Mouse (Mus musculus): ENCODE data around the gene Cdkal1. TPM values are rescaled to one million over a fixed set of nuclear protein-coding genes. Genes with fewer than 3 reads are reported as not detected.

Cdkal1 gene
- polyA plus RNA-seq, 1 experiment from 2014 or later, result 28.8 TPM

GRCm38 (mm10) chr13:29164845-29165524 lies 690.5 kb downstream of the Cdkal1 start:
- H3K4me2 ChIP-seq (ENCODE audit: low read length), result no peak overlapping the region
- peaks cover 6% of the 10 kb centered on the region; the same call in 1 of the 2 replicates for H3K4me1 ChIP-seq (replicated peaks; ENCODE audit: control insufficient read depth, insufficient read depth, low read length)
- no peaks in the 10 kb centered on the region for H3K36me3 ChIP-seq (ENCODE audit: control insufficient read depth, insufficient read depth)
- ATAC-seq, result no peak
- no peak overlapping the region for H3K27ac ChIP-seq (ENCODE audit: low read length)
- no peak overlapping the region for H3K4me3 ChIP-seq (replicated peaks; ENCODE audit: low read length)
- 39% methylated on average over 15 of the region's 15 CpGs for WGBS
- no peaks in the 10 kb centered on the region for H3K9me3 ChIP-seq (ENCODE audit: control insufficient read depth, low read length)
- no peaks in the 10 kb centered on the region for H3K27me3 ChIP-seq (replicated peaks; ENCODE audit: control insufficient read depth, insufficient read depth, low read length)
- no peak overlapping the region for H3K9ac ChIP-seq (replicated peaks; ENCODE audit: low read depth, low read length)

- Histone ChIP-seq H3K9ac (replicated peaks; ENCODE audit: low read depth, low read length) (no peak overlapping the region), H3K4me1 (replicated peaks; ENCODE audit: control insufficient read depth, insufficient read depth, low read length) (peaks cover 6% of the 10 kb centered on the region; the same call in 1 of the 2 replicates), H3K27ac (ENCODE audit: low read length) (no peak overlapping the region), H3K4me2 (ENCODE audit: low read length) (no peak overlapping the region), H3K36me3 (ENCODE audit: control insufficient read depth, insufficient read depth) (no peaks in the 10 kb centered on the region), H3K27me3 (replicated peaks; ENCODE audit: control insufficient read depth, insufficient read depth, low read length) (no peaks in the 10 kb centered on the region), H3K4me3 (replicated peaks; ENCODE audit: low read length) (no peak overlapping the region), H3K9me3 (ENCODE audit: control insufficient read depth, low read length) (no peaks in the 10 kb centered on the region)
- WGBS, result 93% methylated on average over 2 of the region's 2 CpGs
- no peak for ATAC-seq
Measured at GRCm38 (mm10) chr13:29162867-29163514, 692.5 kb downstream of the Cdkal1 start.

- Histone ChIP-seq H3K4me1 (replicated peaks; ENCODE audit: control insufficient read depth, insufficient read depth, low read length) (peaks cover 6% of the 10 kb centered on the region; the same call in 1 of the 2 replicates), H3K27ac (ENCODE audit: low read length) (no peak overlapping the region), H3K4me3 (replicated peaks; ENCODE audit: low read length) (no peak overlapping the region), H3K9me3 (ENCODE audit: control insufficient read depth, low read length) (no peaks in the 10 kb centered on the region), H3K36me3 (ENCODE audit: control insufficient read depth, insufficient read depth) (no peaks in the 10 kb centered on the region), H3K27me3 (replicated peaks; ENCODE audit: control insufficient read depth, insufficient read depth, low read length) (no peaks in the 10 kb centered on the region), H3K4me2 (ENCODE audit: low read length) (no peak overlapping the region), H3K9ac (replicated peaks; ENCODE audit: low read depth, low read length) (no peak overlapping the region)
- no peak for ATAC-seq
- WGBS, result 79% methylated on average over 3 of the region's 3 CpGs
Measured at GRCm38 (mm10) chr13:29162444-29162843, 693.0 kb downstream of the Cdkal1 start.

- Histone ChIP-seq H3K4me2 (ENCODE audit: low read length) (no peak overlapping the region), H3K9me3 (ENCODE audit: control insufficient read depth, low read length) (no peaks in the 10 kb centered on the region), H3K36me3 (ENCODE audit: control insufficient read depth, insufficient read depth) (no peaks in the 10 kb centered on the region), H3K27ac (ENCODE audit: low read length) (no peak overlapping the region), H3K4me1 (replicated peaks; ENCODE audit: control insufficient read depth, insufficient read depth, low read length) (peaks cover 6% of the 10 kb centered on the region; the same call in 1 of the 2 replicates), H3K4me3 (replicated peaks; ENCODE audit: low read length) (no peak overlapping the region), H3K27me3 (replicated peaks; ENCODE audit: control insufficient read depth, insufficient read depth, low read length) (no peaks in the 10 kb centered on the region), H3K9ac (replicated peaks; ENCODE audit: low read depth, low read length) (no peak overlapping the region)
- no peak for ATAC-seq
- WGBS, result 84% methylated on average over 3 of the region's 3 CpGs
Measured at GRCm38 (mm10) chr13:29161436-29161835, 694.0 kb downstream of the Cdkal1 start.

GRCm38 (mm10) chr13:29156703-29157102 lies 698.8 kb downstream of the Cdkal1 start:
- H3K4me1 ChIP-seq (replicated peaks; ENCODE audit: control insufficient read depth, insufficient read depth, low read length), result no peaks in the 10 kb centered on the region
- no peak overlapping the region for H3K27ac ChIP-seq (ENCODE audit: low read length)
- no peak overlapping the region for H3K9ac ChIP-seq (replicated peaks; ENCODE audit: low read depth, low read length)
- ATAC-seq, result no peak
- no peak overlapping the region for H3K4me2 ChIP-seq (ENCODE audit: low read length)
- no peaks in the 10 kb centered on the region for H3K27me3 ChIP-seq (replicated peaks; ENCODE audit: control insufficient read depth, insufficient read depth, low read length)
- no peak overlapping the region for H3K4me3 ChIP-seq (replicated peaks; ENCODE audit: low read length)
- no peaks in the 10 kb centered on the region for H3K9me3 ChIP-seq (ENCODE audit: control insufficient read depth, low read length)
- no peaks in the 10 kb centered on the region for H3K36me3 ChIP-seq (ENCODE audit: control insufficient read depth, insufficient read depth)
- 28% methylated on average over 4 of the region's 4 CpGs for WGBS

- Histone ChIP-seq H3K9me3 (ENCODE audit: control insufficient read depth, low read length) (no peaks in the 10 kb centered on the region), H3K9ac (replicated peaks; ENCODE audit: low read depth, low read length) (no peak overlapping the region), H3K27ac (ENCODE audit: low read length) (no peak overlapping the region), H3K4me3 (replicated peaks; ENCODE audit: low read length) (no peak overlapping the region), H3K36me3 (ENCODE audit: control insufficient read depth, insufficient read depth) (no peaks in the 10 kb centered on the region), H3K27me3 (replicated peaks; ENCODE audit: control insufficient read depth, insufficient read depth, low read length) (no peaks in the 10 kb centered on the region), H3K4me2 (ENCODE audit: low read length) (no peak overlapping the region), H3K4me1 (replicated peaks; ENCODE audit: control insufficient read depth, insufficient read depth, low read length) (no peaks in the 10 kb centered on the region)
- no peak for ATAC-seq
- 91% methylated on average over 3 of the region's 3 CpGs for WGBS
Measured at GRCm38 (mm10) chr13:29155297-29155696, 700.2 kb downstream of the Cdkal1 start.

GRCm38 (mm10) chr13:29150120-29150519 lies 705.4 kb downstream of the Cdkal1 start:
- no peaks in the 10 kb centered on the region for H3K9me3 ChIP-seq (ENCODE audit: control insufficient read depth, low read length)
- H3K36me3 ChIP-seq (ENCODE audit: control insufficient read depth, insufficient read depth), result no peaks in the 10 kb centered on the region
- no peak overlapping the region for H3K27ac ChIP-seq (ENCODE audit: low read length)
- H3K4me2 ChIP-seq (ENCODE audit: low read length), result no peak overlapping the region
- WGBS, result 72% methylated on average over 13 of the region's 13 CpGs
- no peak overlapping the region for H3K9ac ChIP-seq (replicated peaks; ENCODE audit: low read depth, low read length)
- H3K4me3 ChIP-seq (replicated peaks; ENCODE audit: low read length), result no peak overlapping the region
- no peaks in the 10 kb centered on the region for H3K4me1 ChIP-seq (replicated peaks; ENCODE audit: control insufficient read depth, insufficient read depth, low read length)
- no peak for ATAC-seq
- H3K27me3 ChIP-seq (replicated peaks; ENCODE audit: control insufficient read depth, insufficient read depth, low read length), result no peaks in the 10 kb centered on the region

- Histone ChIP-seq H3K36me3 (ENCODE audit: control insufficient read depth, insufficient read depth) (no peaks in the 10 kb centered on the region), H3K27me3 (replicated peaks; ENCODE audit: control insufficient read depth, insufficient read depth, low read length) (no peaks in the 10 kb centered on the region), H3K27ac (ENCODE audit: low read length) (no peak overlapping the region), H3K4me2 (ENCODE audit: low read length) (no peak overlapping the region), H3K9me3 (ENCODE audit: control insufficient read depth, low read length) (no peaks in the 10 kb centered on the region), H3K9ac (replicated peaks; ENCODE audit: low read depth, low read length) (no peak overlapping the region), H3K4me3 (replicated peaks; ENCODE audit: low read length) (no peak overlapping the region), H3K4me1 (replicated peaks; ENCODE audit: control insufficient read depth, insufficient read depth, low read length) (no peaks in the 10 kb centered on the region)
- 89% methylated on average over 6 of the region's 6 CpGs for WGBS
- no peak for ATAC-seq
Measured at GRCm38 (mm10) chr13:29149404-29149803, 706.1 kb downstream of the Cdkal1 start.

GRCm38 (mm10) chr13:29148616-29149015 lies 706.9 kb downstream of the Cdkal1 start:
- Histone ChIP-seq H3K9ac (replicated peaks; ENCODE audit: low read depth, low read length) (no peak overlapping the region), H3K4me3 (replicated peaks; ENCODE audit: low read length) (no peak overlapping the region), H3K4me1 (replicated peaks; ENCODE audit: control insufficient read depth, insufficient read depth, low read length) (no peaks in the 10 kb centered on the region), H3K36me3 (ENCODE audit: control insufficient read depth, insufficient read depth) (no peaks in the 10 kb centered on the region), H3K27ac (ENCODE audit: low read length) (no peak overlapping the region), H3K4me2 (ENCODE audit: low read length) (no peak overlapping the region), H3K27me3 (replicated peaks; ENCODE audit: control insufficient read depth, insufficient read depth, low read length) (no peaks in the 10 kb centered on the region), H3K9me3 (ENCODE audit: control insufficient read depth, low read length) (no peaks in the 10 kb centered on the region)
- 91% methylated on average over 9 of the region's 9 CpGs for WGBS
- ATAC-seq, result no peak
